Mouse (Mus musculus) liver, adult 2 months (tissue): Measurements from ENCODE around the gene Dcun1d4.

Source experiments
- CTCF ChIP-seq: fragments of 200-500 bp; IDR thresholded peaks from 2 replicates; pipeline ENCODE4 v1.5.1; 2011; ENCODE audit warnings: low read depth, low read length, control low read depth
- POLR2A ChIP-seq: fragments of 200-500 bp; IDR thresholded peaks from 2 replicates; pipeline ENCODE4 v1.6.1; 2011; ENCODE audit warnings: low read length, control low read depth; ENCODE audit not compliant: insufficient read depth; ENCODE audit errors: extremely low read depth

DNA sequence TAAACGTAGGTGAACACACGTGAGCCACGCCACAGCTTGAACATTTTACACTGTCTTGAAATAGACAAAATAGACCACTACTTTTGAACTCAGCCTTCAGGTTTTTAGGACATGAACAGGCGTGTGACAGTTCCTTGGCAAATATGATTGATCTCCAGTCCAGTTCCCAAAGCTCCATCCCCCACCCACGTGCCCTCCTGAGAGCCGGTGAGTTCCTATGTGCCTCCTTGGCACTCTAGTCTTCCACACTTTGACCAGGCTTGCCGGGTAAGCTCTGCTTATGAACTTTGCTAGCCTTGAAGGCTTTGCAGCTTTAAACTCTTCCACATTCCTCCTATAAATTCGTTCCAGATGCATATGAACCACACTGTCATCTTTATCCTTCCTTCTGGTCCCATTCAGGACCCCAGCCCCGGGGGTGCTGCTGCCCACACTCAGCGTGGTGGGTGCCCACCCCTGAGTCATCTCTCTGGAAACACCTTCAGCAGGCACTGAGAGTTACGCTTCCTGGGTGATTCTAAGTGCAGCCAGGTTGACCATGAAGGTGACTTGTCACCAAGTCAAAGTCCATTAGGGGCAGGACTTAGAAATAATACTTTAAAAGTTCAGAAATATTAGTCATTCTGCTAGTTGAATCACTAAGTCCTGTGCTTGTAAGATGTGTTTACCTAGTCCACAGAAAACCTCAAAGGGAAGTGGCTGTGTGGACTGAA, 57.9 kb downstream of the Dcun1d4 start:
- TF ChIP-seq POLR2A (no peak), CTCF (no peak)
